Mouse (Mus musculus) heart, postnatal 0 days (tissue): ENCODE measurements around the gene Zfp280d. TPM values are rescaled to one million over a fixed set of nuclear protein-coding genes. Genes with fewer than 3 reads are reported as not detected.

Source experiments
- ATAC-seq: fragments of 200-750 bp; cut with Nextera tagmentation; 2 replicates; pipeline ENCODE4 v1.8.0; 2017; ENCODE audit warnings: low read depth, moderate number of reproducible peaks, moderate library complexity; ENCODE audit not compliant: insufficient read depth
- DNase-seq: peaks from one replicate; pipeline ENCODE4 v3.0.0-alpha.2; 2016; ENCODE audit warnings: low spot score
- H3K27ac ChIP-seq: fragments of 300-500 bp; sonication (generic); 2 replicates; pipeline ENCODE4 v1.5.1; 2014; ENCODE audit warnings: low read depth, mild to moderate bottlenecking
- H3K27me3 ChIP-seq: fragments of 300-500 bp; sonication (generic); 2 replicates; pipeline ENCODE4 v1.6.1; 2014; ENCODE audit warnings: low read length, mixed read lengths; ENCODE audit not compliant: control insufficient read depth, insufficient read depth
- H3K36me3 ChIP-seq: fragments of 300-500 bp; sonication (generic); replicated peaks from 2 replicates; pipeline ENCODE4 v1.6.1; 2014; ENCODE audit warnings: low read length, mixed read lengths; ENCODE audit not compliant: control insufficient read depth, insufficient read depth
- H3K4me1 ChIP-seq: fragments of 300-500 bp; sonication (generic); 2 replicates; pipeline ENCODE4 v1.6.1; 2014; ENCODE audit warnings: antibody characterized with exemption; ENCODE audit not compliant: control insufficient read depth, insufficient read depth
- H3K4me2 ChIP-seq: fragments of 300-500 bp; sonication (generic); 2 replicates; pipeline ENCODE4 v1.6.1; 2014; ENCODE audit warnings: low read depth, mild to moderate bottlenecking, low read length, moderate library complexity
- H3K4me3 ChIP-seq: fragments of 300-500 bp; sonication (generic); 2 replicates; pipeline ENCODE4 v1.5.1; 2014; ENCODE audit warnings: low read depth, low read length
- H3K9ac ChIP-seq: fragments of 300-500 bp; sonication (generic); replicated peaks from 2 replicates; pipeline ENCODE4 v1.6.1; 2014; ENCODE audit warnings: low read depth, low read length, mixed read lengths
- H3K9me3 ChIP-seq: fragments of 300-500 bp; sonication (generic); replicated peaks from 2 replicates; pipeline ENCODE4 v1.6.1; 2016; ENCODE audit warnings: low read length; ENCODE audit not compliant: control insufficient read depth
- CTCF ChIP-seq: IDR thresholded peaks from 2 replicates; pipeline ENCODE4 v1.5.1; 2016; ENCODE audit warnings: antibody characterized with exemption, control low read depth, low read depth
- EP300 ChIP-seq: IDR thresholded peaks from 2 replicates; pipeline ENCODE4 v1.6.1; 2016; ENCODE audit warnings: antibody characterized with exemption, low read depth
- WGBS: fragments of 180-500 bp; shearing (Covaris S2); extraction: QIAGEN DNeasy Blood & Tissue Kit; methylation state at CpG from one replicate; pipeline ENCODE4 v1.1.7; 2014; 5-methylcytosine and 5-hydroxymethylcytosine counted together
- polyA plus RNA-seq: library from polyadenylated mRNA; unstranded; fragments of >200 nt; fragmentation: Nextera tagmentation; extraction: Ambion mirVana; gene quantifications from 2 replicates; pipeline ENCODE4 v1.2.1, GENCODE M21; 2015
- total RNA-seq: library from RNA; depleted of rRNA; stranded (reverse); fragments of >200 nt; gene quantifications from 2 replicates; pipeline ENCODE4 v1.2.3, GENCODE M21; 2014; ENCODE audit warnings: low replicate concordance

The Zfp280d gene
- total and polyA plus RNA-seq, 2 experiments from 2014 or later = 15.5 to 40.9 TPM

- H3K27ac ChIP-seq = no peak overlapping the region
- no peak overlapping the region for H3K9ac ChIP-seq
- DNase-seq = no peak
- H3K4me2 ChIP-seq = no peak overlapping the region
- no peaks in the 10 kb centered on the region for H3K36me3 ChIP-seq
- TF ChIP-seq CTCF (no peak), EP300 (no peak)
- no peaks in the 10 kb centered on the region for H3K4me1 ChIP-seq
- no peaks in the 10 kb centered on the region for H3K9me3 ChIP-seq
- 90% methylated on average over 3 of the region's 3 CpGs for WGBS
- H3K27me3 ChIP-seq = no peaks in the 10 kb centered on the region
- no peak for ATAC-seq
- H3K4me3 ChIP-seq = no peak overlapping the region
Observed at GRCm38 (mm10) chr9:72374074-72374473, 99.4 kb downstream of the Zfp280d start.

GRCm38 (mm10) chr9:72374996-72375395, 100.3 kb downstream of the Zfp280d start:
- Histone ChIP-seq H3K27me3 (no peaks in the 10 kb centered on the region), H3K4me1 (no peaks in the 10 kb centered on the region), H3K4me3 (no peak overlapping the region), H3K9me3 (no peaks in the 10 kb centered on the region), H3K4me2 (no peak overlapping the region), H3K27ac (no peak overlapping the region; the same call in 1 of the 2 replicates), H3K36me3 (no peaks in the 10 kb centered on the region), H3K9ac (no peak overlapping the region)
- ATAC-seq (no peak), DNase-seq (no peak)
- TF ChIP-seq EP300 (no peak), CTCF (no peak)
- WGBS = 78% methylated on average over 4 of the region's 4 CpGs

- TF ChIP-seq CTCF (no peak), EP300 (no peak)
- 70% methylated on average over 3 of the region's 3 CpGs for WGBS
- no peak for ATAC-seq
Observed at GRCm38 (mm10) chr9:72375639-72376038, 101.0 kb downstream of the Zfp280d start.

GRCm38 (mm10) chr9:72385786-72386185, 111.1 kb downstream of the Zfp280d start:
- no peak overlapping the region for H3K4me2 ChIP-seq
- DNase-seq = no peak
- no peak overlapping the region for H3K27ac ChIP-seq
- no peaks in the 10 kb centered on the region for H3K36me3 ChIP-seq
- no peak overlapping the region for H3K9ac ChIP-seq
- no peak overlapping the region for H3K4me3 ChIP-seq
- ATAC-seq = no peak
- H3K4me1 ChIP-seq = no peaks in the 10 kb centered on the region
- no peaks in the 10 kb centered on the region for H3K9me3 ChIP-seq
- H3K27me3 ChIP-seq = no peaks in the 10 kb centered on the region
- TF ChIP-seq EP300 (no peak), CTCF (no peak)
- 80% methylated on average over 7 of the region's 7 CpGs for WGBS

More at GRCm38 (mm10) chr9:72375639-72376038, 101.0 kb downstream of the Zfp280d start:
- Histone ChIP-seq H3K9ac (no peak overlapping the region), H3K4me3 (no peak overlapping the region), H3K36me3 (no peaks in the 10 kb centered on the region), H3K27ac (no peak overlapping the region; the same call in 1 of the 2 replicates), H3K4me1 (no peaks in the 10 kb centered on the region), H3K4me2 (no peak overlapping the region), H3K27me3 (no peaks in the 10 kb centered on the region), H3K9me3 (no peaks in the 10 kb centered on the region)
- no peak for DNase-seq

- ATAC-seq (no peak), DNase-seq (no peak)
- TF ChIP-seq CTCF = no peak
- TF ChIP-seq EP300 = no peak
- 78% methylated on average over 4 of the region's 4 CpGs for WGBS
- Histone ChIP-seq H3K27ac (peak overlapping the region; percentile 38; the same call in 1 of the 2 replicates), H3K36me3 (no peaks in the 10 kb centered on the region), H3K9me3 (no peaks in the 10 kb centered on the region), H3K4me1 (no peaks in the 10 kb centered on the region), H3K4me3 (no peak overlapping the region), H3K27me3 (no peaks in the 10 kb centered on the region), H3K4me2 (no peak overlapping the region), H3K9ac (no peak overlapping the region)
Observed at GRCm38 (mm10) chr9:72388934-72389333, 114.3 kb downstream of the Zfp280d start.

GRCm38 (mm10) chr9:72389431-72390002, 114.9 kb downstream of the Zfp280d start:
- 67% methylated on average over 14 of the region's 14 CpGs for WGBS

More at GRCm38 (mm10) chr9:72389431-72390002, 114.9 kb downstream of the Zfp280d start:
- Histone ChIP-seq H3K27ac (peak overlapping the region; percentile 38; the same call in 1 of the 2 replicates), H3K36me3 (no peaks in the 10 kb centered on the region), H3K4me3 (no peak overlapping the region), H3K9me3 (no peaks in the 10 kb centered on the region), H3K4me1 (no peaks in the 10 kb centered on the region), H3K4me2 (no peak overlapping the region), H3K27me3 (no peaks in the 10 kb centered on the region), H3K9ac (no peak overlapping the region)
- TF ChIP-seq CTCF (no peak), EP300 (no peak)
- ATAC-seq (no peak), DNase-seq (no peak)
